Mouse (Mus musculus) forebrain, embryonic 11.5 days (tissue): Measurements from ENCODE around the gene Tanc1. TPM values are rescaled to one million over a fixed set of nuclear protein-coding genes. Genes with fewer than 3 reads are reported as not detected.
A peak's percentile ranks its signal among the peaks of the same experiment; 100 is the strongest.

Experiments
- ATAC-seq: fragments of 200-750 bp; cut with Nextera tagmentation; replicated peaks from 2 replicates; pipeline ENCODE4 v1.8.0; 2017; ENCODE audit warnings: moderate TSS enrichment; ENCODE audit not compliant: low FRiP score
- DNase-seq: peaks from one replicate; pipeline ENCODE4 v3.0.0-alpha.2; 2017; ENCODE audit warnings: low spot score
- H3K27ac ChIP-seq: fragments of 300-500 bp; sonication (generic); 2 replicates; pipeline ENCODE4 v1.5.1; 2014; ENCODE audit warnings: low read depth, low read length
- H3K27me3 ChIP-seq: fragments of 300-500 bp; sonication (generic); 2 replicates; pipeline ENCODE4 v1.6.1; 2014; ENCODE audit warnings: mild to moderate bottlenecking, low read length, mixed read lengths; ENCODE audit not compliant: control insufficient read depth, insufficient read depth
- H3K36me3 ChIP-seq: fragments of 300-500 bp; sonication (generic); 2 replicates; pipeline ENCODE4 v1.6.1; 2014; ENCODE audit warnings: mild to moderate bottlenecking, low read length, moderate library complexity, mixed read lengths; ENCODE audit not compliant: control insufficient read depth, insufficient read depth
- H3K4me1 ChIP-seq: fragments of 300-500 bp; sonication (generic); replicated peaks from 2 replicates; pipeline ENCODE4 v1.6.1; 2014; ENCODE audit warnings: low read length, mixed read lengths; ENCODE audit not compliant: control insufficient read depth, insufficient read depth
- H3K4me2 ChIP-seq: fragments of 300-500 bp; sonication (generic); 2 replicates; pipeline ENCODE4 v1.6.1; 2014; ENCODE audit warnings: low read depth, mild to moderate bottlenecking, low read length, moderate library complexity, mixed read lengths; ENCODE audit not compliant: severe bottlenecking
- H3K4me3 ChIP-seq: fragments of 300-500 bp; sonication (generic); 2 replicates; pipeline ENCODE4 v1.5.1; 2014; ENCODE audit warnings: low read depth, low read length
- H3K9ac ChIP-seq: fragments of 300-500 bp; sonication (generic); 2 replicates; pipeline ENCODE4 v1.6.1; 2014; ENCODE audit warnings: low read length
- H3K9me3 ChIP-seq: fragments of 300-500 bp; sonication (generic); 2 replicates; pipeline ENCODE4 v1.6.1; 2016; ENCODE audit warnings: low read length, mixed read lengths; ENCODE audit not compliant: control insufficient read depth
- WGBS: fragments of 180-500 bp; shearing (Covaris S2); extraction: QIAGEN DNeasy Blood & Tissue Kit; methylation state at CpG from one replicate; pipeline ENCODE4 v1.1.7; 2014; 5-methylcytosine and 5-hydroxymethylcytosine counted together
- polyA plus RNA-seq: library from polyadenylated mRNA; unstranded; fragments of >200 nt; fragmentation: Nextera tagmentation; extraction: Ambion mirVana; gene quantifications from 2 replicates; pipeline ENCODE4 v1.2.1, GENCODE M21; 2014

The Tanc1 gene
- polyA plus RNA-seq, 1 experiment from 2014 or later = 22.7 TPM

- DNase-seq (no peak), ATAC-seq (no peak)
- WGBS = 37% methylated on average over 12 of the region's 12 CpGs
- Histone ChIP-seq H3K27ac (no peak overlapping the region), H3K27me3 (no peaks in the 10 kb centered on the region), H3K36me3 (no peaks in the 10 kb centered on the region), H3K4me1 (no peaks in the 10 kb centered on the region; the same call in 1 of the 2 replicates), H3K9ac (no peak overlapping the region), H3K9me3 (no peaks in the 10 kb centered on the region), H3K4me2 (no peak overlapping the region), H3K4me3 (no peak overlapping the region)
These were observed 149.3 kb downstream of the Tanc1 start for GRCm38 (mm10) chr2:59761183-59761582.

DNA sequence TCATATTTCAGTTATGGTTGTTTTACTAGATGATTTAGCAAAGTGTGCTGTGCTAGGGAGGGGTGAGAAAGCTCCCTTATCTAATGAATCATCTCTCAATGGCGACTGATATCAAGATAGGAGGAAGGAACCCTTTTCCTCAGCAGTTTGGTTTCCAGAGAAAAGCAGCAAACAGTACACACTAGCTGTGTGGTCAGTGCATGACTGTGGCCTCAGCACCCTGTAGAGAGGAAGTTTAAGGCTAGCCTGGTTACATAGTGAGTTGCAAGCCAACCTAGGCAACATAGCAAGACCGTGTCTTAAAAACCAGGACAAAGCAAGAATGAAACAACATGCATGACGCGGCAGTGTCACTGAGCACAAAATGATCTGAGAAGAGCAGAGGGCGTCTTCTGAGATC, 150.4 kb downstream of the Tanc1 start:
- H3K9ac ChIP-seq = no peak overlapping the region
- H3K27me3 ChIP-seq = no peaks in the 10 kb centered on the region
- no peak overlapping the region for H3K4me3 ChIP-seq
- no peak overlapping the region for H3K4me2 ChIP-seq
- no peaks in the 10 kb centered on the region for H3K36me3 ChIP-seq
- WGBS = 91% methylated on average over 5 of the region's 5 CpGs
- DNase-seq (no peak), ATAC-seq (no peak)
- H3K4me1 ChIP-seq = no peaks in the 10 kb centered on the region; the same call in 1 of the 2 replicates
- no peaks in the 10 kb centered on the region for H3K9me3 ChIP-seq
- H3K27ac ChIP-seq = no peak overlapping the region

DNA sequence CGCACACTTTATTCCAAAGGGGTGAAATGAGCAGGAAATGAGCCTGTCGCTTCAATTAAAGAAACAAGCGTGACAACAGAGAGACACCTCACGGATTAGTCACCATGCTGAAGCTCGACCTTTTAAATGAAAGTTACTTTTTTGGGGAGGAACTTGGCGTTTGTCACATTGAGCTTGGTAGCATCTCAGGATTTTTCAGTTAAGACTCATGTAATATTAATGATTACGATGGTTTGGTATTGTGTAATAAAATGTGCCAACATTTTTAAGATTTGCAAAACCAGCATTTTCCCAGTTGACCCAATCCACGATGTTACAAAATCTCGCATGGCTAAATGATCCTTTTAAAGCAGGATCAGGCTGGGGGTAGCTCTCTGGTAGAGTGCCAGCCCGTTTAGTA, 153.8 kb downstream of the Tanc1 start:
- DNase-seq = no peak
- no peaks in the 10 kb centered on the region for H3K27me3 ChIP-seq
- no peak overlapping the region for H3K4me3 ChIP-seq
- H3K27ac ChIP-seq = no peak overlapping the region
- 81% methylated on average over 10 of the region's 10 CpGs for WGBS
- peaks cover 2% of the 10 kb centered on the region; the same call in 1 of the 2 replicates for H3K4me1 ChIP-seq
- H3K9ac ChIP-seq = no peak overlapping the region
- no peak overlapping the region for H3K4me2 ChIP-seq
- ATAC-seq = no peak
- no peaks in the 10 kb centered on the region for H3K9me3 ChIP-seq
- no peaks in the 10 kb centered on the region for H3K36me3 ChIP-seq

DNA sequence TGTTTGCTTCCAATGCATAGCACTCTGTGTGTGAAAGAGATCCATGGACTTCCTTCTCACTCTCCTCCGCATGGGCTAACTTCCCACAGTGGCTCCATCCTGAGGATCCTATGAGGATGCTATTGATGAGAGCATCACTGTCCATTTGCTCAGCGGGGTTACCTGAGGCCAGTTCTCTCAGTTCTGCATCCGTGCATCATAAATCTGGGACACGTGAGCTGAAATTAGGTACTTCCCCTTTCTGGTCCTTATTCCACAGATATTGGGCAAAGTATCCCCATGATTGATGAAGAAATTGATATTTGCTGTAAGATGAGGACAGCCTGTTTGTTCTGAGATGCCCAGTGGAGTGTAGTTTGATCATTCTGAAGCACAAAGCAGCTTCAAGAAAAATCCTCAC, 156.1 kb downstream of the Tanc1 start:
- Histone ChIP-seq H3K36me3 (no peaks in the 10 kb centered on the region), H3K27ac (no peak overlapping the region), H3K4me2 (no peak overlapping the region), H3K9me3 (no peaks in the 10 kb centered on the region), H3K9ac (no peak overlapping the region), H3K4me3 (no peak overlapping the region), H3K27me3 (no peaks in the 10 kb centered on the region), H3K4me1 (peaks cover 10% of the 10 kb centered on the region; the same call in 1 of the 2 replicates)
- WGBS = 94% methylated on average over 4 of the region's 4 CpGs
- no peak for DNase-seq
- no peak for ATAC-seq

GRCm38 (mm10) chr2:59768661-59769384, 157.0 kb downstream of the Tanc1 start:
- Histone ChIP-seq H3K4me2 (no peak overlapping the region), H3K4me1 (peaks cover 10% of the 10 kb centered on the region; the same call in 1 of the 2 replicates), H3K4me3 (no peak overlapping the region), H3K9ac (no peak overlapping the region), H3K36me3 (no peaks in the 10 kb centered on the region), H3K9me3 (no peaks in the 10 kb centered on the region), H3K27ac (no peak overlapping the region), H3K27me3 (no peaks in the 10 kb centered on the region)
- DNase-seq (no peak), ATAC-seq (no peak)
- 94% methylated on average over 13 of the region's 13 CpGs for WGBS

- H3K9ac ChIP-seq = no peak overlapping the region
- no peak overlapping the region for H3K4me3 ChIP-seq
- 90% methylated on average over 3 of the region's 3 CpGs for WGBS
- DNase-seq (no peak), ATAC-seq (no peak)
- H3K4me2 ChIP-seq = no peak overlapping the region
- no peaks in the 10 kb centered on the region for H3K27me3 ChIP-seq
- no peak overlapping the region for H3K27ac ChIP-seq
- no peaks in the 10 kb centered on the region; the same call in 1 of the 2 replicates for H3K36me3 ChIP-seq
- H3K4me1 ChIP-seq = peaks cover 10% of the 10 kb centered on the region; the same call in 1 of the 2 replicates
- H3K9me3 ChIP-seq = no peaks in the 10 kb centered on the region
These were observed 157.5 kb downstream of the Tanc1 start for GRCm38 (mm10) chr2:59769385-59769735.

- WGBS = 74% methylated on average over 8 of the region's 8 CpGs
- no peak overlapping the region for H3K4me3 ChIP-seq
- H3K9me3 ChIP-seq = no peaks in the 10 kb centered on the region
- no peak for DNase-seq
- peaks cover 14% of the 10 kb centered on the region; the same call in 1 of the 2 replicates for H3K4me1 ChIP-seq
- H3K36me3 ChIP-seq = no peaks in the 10 kb centered on the region; the same call in 1 of the 2 replicates
- no peak overlapping the region for H3K4me2 ChIP-seq
- no peak overlapping the region for H3K9ac ChIP-seq
- H3K27ac ChIP-seq = no peak overlapping the region
- no peak for ATAC-seq
- no peaks in the 10 kb centered on the region for H3K27me3 ChIP-seq
These were observed 159.9 kb downstream of the Tanc1 start for GRCm38 (mm10) chr2:59771708-59772107.

DNA sequence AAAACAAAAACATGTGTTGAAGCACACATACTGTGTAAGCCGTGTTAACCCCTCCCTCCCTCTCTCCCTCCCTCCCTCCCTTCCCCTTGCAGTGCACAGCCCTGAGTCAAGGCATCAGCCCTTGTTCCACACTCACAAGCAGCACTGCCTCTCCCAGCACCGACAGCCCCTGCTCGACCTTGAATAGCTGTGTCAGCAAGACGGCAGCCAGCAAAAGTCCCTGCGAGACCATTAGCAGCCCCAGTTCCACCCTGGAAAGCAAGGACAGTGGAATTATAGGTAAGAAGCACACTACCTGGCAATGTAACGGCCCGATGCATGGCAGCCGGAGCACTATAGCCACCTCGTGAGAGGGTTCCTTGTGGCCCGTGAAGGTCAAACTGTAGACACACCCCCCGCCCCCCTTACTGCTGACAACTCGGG, 160.4 kb downstream of the Tanc1 start:
- Histone ChIP-seq H3K9ac (no peak overlapping the region), H3K27ac (no peak overlapping the region), H3K36me3 (no peaks in the 10 kb centered on the region; the same call in 1 of the 2 replicates), H3K4me1 (peaks cover 14% of the 10 kb centered on the region; the same call in 1 of the 2 replicates), H3K4me2 (no peak overlapping the region), H3K4me3 (no peak overlapping the region), H3K9me3 (no peaks in the 10 kb centered on the region), H3K27me3 (no peaks in the 10 kb centered on the region)
- ATAC-seq = peak; percentile 70; the same call in 1 of the 2 replicates
- peak; percentile 57 for DNase-seq
- WGBS = 35% methylated on average over 12 of the region's 12 CpGs

DNA sequence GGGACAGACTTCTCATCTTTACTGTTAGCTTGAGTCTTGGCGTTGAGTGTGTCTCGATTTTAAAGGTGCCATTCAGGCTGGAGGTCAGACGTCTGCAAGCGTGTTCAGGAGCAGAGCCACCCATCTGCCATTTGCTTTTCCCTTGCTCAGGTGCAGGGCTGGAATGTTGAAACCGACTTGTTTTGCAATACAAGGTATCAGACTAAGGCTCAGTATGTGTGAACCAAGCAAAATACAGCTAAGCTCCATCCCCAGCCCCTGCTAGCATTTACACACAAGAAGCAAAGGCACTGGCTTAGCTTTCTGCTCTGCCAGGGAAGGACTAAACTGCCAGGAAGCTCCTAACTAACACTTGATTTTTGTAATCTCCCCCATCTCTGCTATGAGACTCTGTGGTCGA, 162.5 kb downstream of the Tanc1 start:
- ATAC-seq = no peak
- Histone ChIP-seq H3K36me3 (no peaks in the 10 kb centered on the region; the same call in 1 of the 2 replicates), H3K4me2 (no peak overlapping the region), H3K27ac (no peak overlapping the region), H3K4me1 (peaks cover 14% of the 10 kb centered on the region; the same call in 1 of the 2 replicates), H3K27me3 (no peaks in the 10 kb centered on the region), H3K9me3 (no peaks in the 10 kb centered on the region), H3K4me3 (no peak overlapping the region), H3K9ac (no peak overlapping the region)
- DNase-seq = no peak
- 89% methylated on average over 6 of the region's 6 CpGs for WGBS
